Mouse (Mus musculus): ENCODE data around the gene RPS10-NUDT3.

The RPS10-NUDT3 gene

GRCm38 (mm10) chr17:27610679-27611518 lies 24.1 kb downstream of the RPS10-NUDT3 start:
- DNase-seq (ENCODE audit: low spot score): no peak

GRCm38 (mm10) chr17:27609576-27609975 lies 25.4 kb downstream of the RPS10-NUDT3 start:
- DNase-seq (ENCODE audit: low spot score): no peak

GRCm38 (mm10) chr17:27603522-27604234 lies 31.3 kb downstream of the RPS10-NUDT3 start:
- no peak for DNase-seq (ENCODE audit: low spot score)

GRCm38 (mm10) chr17:27603036-27603435 lies 32.0 kb downstream of the RPS10-NUDT3 start:
- no peak for DNase-seq (ENCODE audit: low spot score)

GRCm38 (mm10) chr17:27600869-27601268 lies 34.2 kb downstream of the RPS10-NUDT3 start:
- no peak for DNase-seq (ENCODE audit: low spot score)

- DNase-seq (ENCODE audit: low spot score): no peak
Measured at GRCm38 (mm10) chr17:27600286-27600685, 34.7 kb downstream of the RPS10-NUDT3 start.

- DNase-seq (ENCODE audit: low spot score): no peak
Measured at GRCm38 (mm10) chr17:27596376-27597190, 38.4 kb downstream of the RPS10-NUDT3 start.

GRCm38 (mm10) chr17:27595659-27596375 lies 39.2 kb downstream of the RPS10-NUDT3 start:
- DNase-seq (ENCODE audit: low spot score): no peak

- DNase-seq (ENCODE audit: low spot score): no peak
Measured at GRCm38 (mm10) chr17:27592565-27592910, 42.5 kb downstream of the RPS10-NUDT3 start.

- no peak for DNase-seq (ENCODE audit: low spot score)
Measured at GRCm38 (mm10) chr17:27591826-27592564, 43.0 kb downstream of the RPS10-NUDT3 start.

GRCm38 (mm10) chr17:27588231-27588630 lies 46.8 kb downstream of the RPS10-NUDT3 start:
- no peak for DNase-seq (ENCODE audit: low spot score)

- no peak for DNase-seq (ENCODE audit: low spot score)
Measured at GRCm38 (mm10) chr17:27587252-27587651, 47.8 kb downstream of the RPS10-NUDT3 start.

- no peak for DNase-seq (ENCODE audit: low spot score)
Measured at GRCm38 (mm10) chr17:27586661-27587060, 48.4 kb downstream of the RPS10-NUDT3 start.

GRCm38 (mm10) chr17:27583185-27583894 lies 51.7 kb downstream of the RPS10-NUDT3 start:
- no peak for DNase-seq (ENCODE audit: low spot score)

GRCm38 (mm10) chr17:27580392-27581068 lies 54.5 kb downstream of the RPS10-NUDT3 start:
- DNase-seq (ENCODE audit: low spot score): no peak

GRCm38 (mm10) chr17:27579816-27580215 lies 55.2 kb downstream of the RPS10-NUDT3 start:
- no peak for DNase-seq (ENCODE audit: low spot score)

GRCm38 (mm10) chr17:27578487-27578886 lies 56.5 kb downstream of the RPS10-NUDT3 start:
- DNase-seq (ENCODE audit: low spot score): no peak

GRCm38 (mm10) chr17:27577468-27577867 lies 57.6 kb downstream of the RPS10-NUDT3 start:
- DNase-seq (ENCODE audit: low spot score): no peak

GRCm38 (mm10) chr17:27576056-27576455 lies 59.0 kb downstream of the RPS10-NUDT3 start:
- DNase-seq (ENCODE audit: low spot score): no peak
